Mouse (Mus musculus): ENCODE results near the gene Tmem248. TPM values are rescaled to one million over a fixed set of nuclear protein-coding genes. Genes with fewer than 3 reads are reported as not detected.

Tmem248 gene
- polyA plus RNA-seq, 1 experiment from 2014 or later, result 39.6 TPM

Other genes with a start within 250 kb of the Tmem248 start
- gene Gusb, start 214.0 kb upstream of the Tmem248 start, polyA plus RNA-seq (2015; fragmentation: Nextera tagmentation; extraction: Ambion mirVana), result 65.0 and 65.6 TPM in 2 replicates
- 25.8 and 30.9 TPM in 2 replicates for gene Asl, start 187.8 kb upstream of the Tmem248 start, polyA plus RNA-seq (2015; fragmentation: Nextera tagmentation; extraction: Ambion mirVana)
- 39.1 and 40.1 TPM in 2 replicates for gene Crcp, start 187.8 kb upstream of the Tmem248 start, polyA plus RNA-seq (2015; fragmentation: Nextera tagmentation; extraction: Ambion mirVana)
- gene Tpst1, start 143.8 kb upstream of the Tmem248 start, polyA plus RNA-seq (2015; fragmentation: Nextera tagmentation; extraction: Ambion mirVana), result 69.6 and 70.8 TPM in 2 replicates
- 5.8 and 6.5 TPM in 2 replicates for gene Kctd7, start 72.2 kb upstream of the Tmem248 start, polyA plus RNA-seq (2015; fragmentation: Nextera tagmentation; extraction: Ambion mirVana)
- 27.1 and 27.7 TPM in 2 replicates for gene Rabgef1, start 45.3 kb upstream of the Tmem248 start, polyA plus RNA-seq (2015; fragmentation: Nextera tagmentation; extraction: Ambion mirVana)
- gene Sbds, start 38.4 kb downstream of the Tmem248 start, polyA plus RNA-seq (2015; fragmentation: Nextera tagmentation; extraction: Ambion mirVana), result 62.4 and 65.1 TPM in 2 replicates
- 24.7 and 25.9 TPM in 2 replicates for gene Tyw1, start 38.5 kb downstream of the Tmem248 start, polyA plus RNA-seq (2015; fragmentation: Nextera tagmentation; extraction: Ambion mirVana)
- gene Caln1, start 152.4 kb downstream of the Tmem248 start, polyA plus RNA-seq (2015; fragmentation: Nextera tagmentation; extraction: Ambion mirVana), result 0.09 and 0.26 TPM in 2 replicates
- gene A330070K13Rik, start 167.6 kb downstream of the Tmem248 start, polyA plus RNA-seq (2015; fragmentation: Nextera tagmentation; extraction: Ambion mirVana), result not detected in 2 replicates

All from lung, embryonic 15.5 days (tissue).